Mouse (Mus musculus) kidney, adult 8-10 months (tissue): ENCODE measurements at regions not wholly inside any gene's neighbourhood (a gene's known extent, or its start where the extent isn't known, plus 50 kb on each side); places are given as distances from the start of the nearest gene placed in this dataset.

Experiments
- DNase-seq, 2 experiments: peaks; one replicate each; pipeline ENCODE4 v3.0.0; 2022

- DNase-seq = no peak
Observed at GRCm38 (mm10) chr5:82472146-82472545, 882.8 kb downstream of the Tecrl start.

GRCm38 (mm10) chr5:82464272-82464671, 890.7 kb downstream of the Tecrl start:
- no peak for DNase-seq

GRCm38 (mm10) chr5:82441288-82441687, 913.7 kb downstream of the Tecrl start:
- DNase-seq = no peak

- no peak for DNase-seq
Observed at GRCm38 (mm10) chr5:82440126-82440525, 914.9 kb downstream of the Tecrl start.

- DNase-seq = no peak
Observed at GRCm38 (mm10) chr5:82420396-82420795, 934.6 kb downstream of the Tecrl start.

- DNase-seq = no peak
Observed at GRCm38 (mm10) chr5:82396632-82397234, 958.3 kb downstream of the Tecrl start.

GRCm38 (mm10) chr5:82361624-82362023, 993.4 kb downstream of the Tecrl start:
- DNase-seq = no peak

- DNase-seq = no peak
Observed at GRCm38 (mm10) chr5:82356336-82356735, 998.7 kb downstream of the Tecrl start.

- DNase-seq = no peak
Observed at GRCm38 (mm10) chr5:82351089-82351488, 1003.9 kb downstream of the Tecrl start.

- peak; percentile 4 to 30 for DNase-seq
Observed at GRCm38 (mm10) chr5:82346672-82347071, 1008.3 kb downstream of the Tecrl start.

GRCm38 (mm10) chr5:82324354-82324753, 1030.6 kb downstream of the Tecrl start:
- DNase-seq = no peak

- DNase-seq = no peak
Observed at GRCm38 (mm10) chr5:82319709-82320333, 1035.2 kb downstream of the Tecrl start.

GRCm38 (mm10) chr5:82312054-82312453, 1042.9 kb downstream of the Tecrl start:
- no peak for DNase-seq

- no peak for DNase-seq
Observed at GRCm38 (mm10) chr5:82288069-82288845, 1066.7 kb downstream of the Tecrl start.

GRCm38 (mm10) chr5:82253356-82254104, 1101.5 kb downstream of the Tecrl start:
- no peak for DNase-seq

- DNase-seq = no peak
Observed at GRCm38 (mm10) chr5:82226329-82226728, 1128.7 kb downstream of the Tecrl start.

- DNase-seq = no peak
Observed at GRCm38 (mm10) chr5:82223622-82224021, 1131.4 kb downstream of the Tecrl start.

- DNase-seq = no peak
Observed at GRCm38 (mm10) chr5:82203606-82204005, 1151.4 kb downstream of the Tecrl start.
